Mouse (Mus musculus) midbrain, embryonic 12.5 days (tissue): ENCODE data around the gene Rpl41. TPM values are rescaled to one million over a fixed set of nuclear protein-coding genes. Genes with fewer than 3 reads are reported as not detected.
"Not testable (repeated sequence)": the region's sequence is repeated elsewhere in the genome, so short reads cannot be mapped to it uniquely, and the experiment has no call there.

Source experiments
- ATAC-seq: fragments of 200-750 bp; cut with Nextera tagmentation; 2 replicates; pipeline ENCODE4 v1.8.0; 2017; ENCODE audit warnings: low read depth, moderate TSS enrichment, moderate library complexity; ENCODE audit not compliant: low FRiP score
- H3K27ac ChIP-seq: fragments of 300-500 bp; sonication (generic); replicated peaks from 2 replicates; pipeline ENCODE4 v1.5.1; 2016; ENCODE audit warnings: mild to moderate bottlenecking
- H3K27me3 ChIP-seq: fragments of 300-500 bp; sonication (generic); 2 replicates; pipeline ENCODE4 v1.6.1; 2016; ENCODE audit warnings: mild to moderate bottlenecking
- H3K36me3 ChIP-seq: fragments of 300-500 bp; sonication (generic); 2 replicates; pipeline ENCODE4 v1.6.1; 2016
- H3K4me1 ChIP-seq: fragments of 300-500 bp; sonication (generic); 2 replicates; pipeline ENCODE4 v1.6.1; 2016
- H3K4me2 ChIP-seq: fragments of 300-500 bp; sonication (generic); replicated peaks from 2 replicates; pipeline ENCODE4 v1.6.1; 2016; ENCODE audit warnings: mild to moderate bottlenecking, moderate library complexity
- H3K4me3 ChIP-seq: fragments of 300-500 bp; sonication (generic); 2 replicates; pipeline ENCODE4 v1.5.1; 2016; ENCODE audit warnings: mild to moderate bottlenecking
- H3K9ac ChIP-seq: fragments of 300-500 bp; sonication (generic); replicated peaks from 2 replicates; pipeline ENCODE4 v1.6.1; 2016; ENCODE audit warnings: mild to moderate bottlenecking, moderate library complexity
- H3K9me3 ChIP-seq: fragments of 300-500 bp; sonication (generic); 2 replicates; pipeline ENCODE4 v1.6.1; 2016; ENCODE audit warnings: mild to moderate bottlenecking
- WGBS: fragments of 180-500 bp; shearing (Covaris S2); methylation state at CpG from one replicate; pipeline ENCODE4 v1.1.7; 2016; 5-methylcytosine and 5-hydroxymethylcytosine counted together
- polyA plus RNA-seq: library from polyadenylated mRNA; unstranded; fragments of >200 nt; fragmentation: Nextera tagmentation; extraction: Ambion mirVana; gene quantifications from 2 replicates; pipeline ENCODE4 v1.2.1, GENCODE M21; 2016

The Rpl41 gene
- polyA plus RNA-seq, 1 experiment from 2014 or later = 2,391 TPM

DNA sequence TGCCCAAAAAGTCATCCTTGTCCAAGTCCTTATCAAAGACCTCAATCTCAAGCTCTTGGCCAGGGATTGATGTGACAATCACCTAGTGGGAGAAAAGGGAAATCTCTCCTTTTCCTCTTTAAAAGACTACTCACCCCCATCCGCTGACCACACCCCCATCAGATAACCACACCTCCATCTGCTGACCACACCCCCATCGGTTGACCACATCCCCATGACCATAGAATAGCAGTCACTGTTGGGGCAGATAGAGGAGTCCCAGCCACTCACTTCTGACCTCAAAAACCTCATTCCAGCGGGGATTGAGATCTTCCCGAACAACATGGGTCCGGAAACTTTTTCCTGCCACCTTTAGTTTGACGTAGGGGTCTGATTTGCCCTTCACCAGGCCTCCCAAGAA, 32.4 kb downstream of the Rpl41 start:
- H3K4me3 ChIP-seq = no peak overlapping the region
- H3K4me2 ChIP-seq = no peak overlapping the region
- H3K36me3 ChIP-seq = peaks cover 6% of the 10 kb centered on the region; the same call in 1 of the 2 replicates
- H3K4me1 ChIP-seq = no peaks in the 10 kb centered on the region
- WGBS = 15% methylated on average over 6 of the region's 6 CpGs
- H3K27me3 ChIP-seq = peaks cover 42% of the 10 kb centered on the region
- H3K27ac ChIP-seq = no peak overlapping the region
- no peaks in the 10 kb centered on the region for H3K9me3 ChIP-seq
- ATAC-seq = no peak
- H3K9ac ChIP-seq = no peak overlapping the region

GRCm38 (mm10) chr10:128516029-128516428, 33.1 kb downstream of the Rpl41 start:
- Histone ChIP-seq H3K9ac (no peak overlapping the region), H3K4me2 (no peak overlapping the region), H3K4me1 (no peaks in the 10 kb centered on the region), H3K27ac (no peak overlapping the region), H3K27me3 (peaks cover 42% of the 10 kb centered on the region), H3K9me3 (no peaks in the 10 kb centered on the region), H3K4me3 (no peak overlapping the region), H3K36me3 (peaks cover 6% of the 10 kb centered on the region; the same call in 1 of the 2 replicates)
- no peak for ATAC-seq
- WGBS = 12% methylated on average over 20 of the region's 20 CpGs

GRCm38 (mm10) chr10:128515044-128515443, 34.1 kb downstream of the Rpl41 start:
- Histone ChIP-seq H3K4me2 (no peak overlapping the region), H3K27ac (no peak overlapping the region), H3K36me3 (peaks cover 13% of the 10 kb centered on the region), H3K4me3 (no peak overlapping the region), H3K9ac (no peak overlapping the region), H3K4me1 (no peaks in the 10 kb centered on the region), H3K9me3 (no peaks in the 10 kb centered on the region), H3K27me3 (peaks cover 42% of the 10 kb centered on the region)
- ATAC-seq = no peak
- 84% methylated on average over 4 of the region's 4 CpGs for WGBS

DNA sequence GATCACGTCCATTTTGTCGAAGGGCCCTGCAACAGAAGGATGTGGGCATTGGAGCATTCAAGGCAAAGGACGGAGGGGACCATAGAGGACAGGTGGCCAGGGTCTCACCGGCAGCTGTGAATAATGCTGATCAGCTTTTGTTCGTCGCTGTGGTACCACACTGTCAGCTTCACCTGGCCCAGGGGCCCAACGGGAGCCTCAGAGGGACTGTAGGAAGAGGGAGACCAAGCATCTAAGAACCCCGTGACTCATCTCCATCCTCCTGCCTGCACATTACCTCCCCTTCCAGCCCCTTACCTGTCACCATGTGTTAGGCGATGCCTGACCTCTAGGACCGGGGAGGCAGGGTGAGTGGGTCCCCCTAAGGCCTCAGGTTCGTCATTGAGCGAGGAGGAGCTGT, 37.3 kb downstream of the Rpl41 start:
- WGBS = 85% methylated on average over 12 of the region's 12 CpGs
- Histone ChIP-seq H3K9ac (no peak overlapping the region), H3K36me3 (peaks cover 15% of the 10 kb centered on the region; the same call in 1 of the 2 replicates), H3K27ac (no peak overlapping the region), H3K4me2 (no peak overlapping the region), H3K4me3 (no peak overlapping the region), H3K27me3 (peaks cover 19% of the 10 kb centered on the region), H3K9me3 (no peaks in the 10 kb centered on the region), H3K4me1 (no peaks in the 10 kb centered on the region)
- no peak for ATAC-seq

DNA sequence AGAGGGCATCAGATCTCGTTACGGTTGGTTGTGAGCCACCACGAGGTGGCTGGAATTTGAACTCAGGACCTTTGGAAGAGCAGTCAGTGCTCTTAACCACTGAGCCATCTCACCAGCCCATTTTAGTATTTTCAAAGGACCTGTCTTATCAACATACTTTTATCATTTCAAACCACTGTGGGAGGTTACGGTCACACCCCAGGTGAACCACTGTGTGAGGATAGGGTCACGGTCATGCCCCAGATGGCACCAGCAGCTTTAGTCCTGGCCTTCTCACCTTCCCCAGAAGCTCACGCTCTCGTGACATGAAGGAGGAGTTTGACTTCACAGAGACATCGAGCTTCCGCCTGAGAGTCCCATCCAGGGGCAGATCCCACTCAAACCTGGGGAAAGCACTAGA, 37.9 kb downstream of the Rpl41 start:
- Histone ChIP-seq H3K4me1 (no peaks in the 10 kb centered on the region), H3K36me3 (peaks cover 15% of the 10 kb centered on the region; the same call in 1 of the 2 replicates), H3K4me2 (no peak overlapping the region), H3K27ac (no peak overlapping the region), H3K27me3 (peaks cover 13% of the 10 kb centered on the region), H3K9me3 (no peaks in the 10 kb centered on the region), H3K9ac (no peak overlapping the region), H3K4me3 (no peak overlapping the region)
- no peak for ATAC-seq
- WGBS = 90% methylated on average over 9 of the region's 9 CpGs

GRCm38 (mm10) chr10:128510301-128510700, 38.8 kb downstream of the Rpl41 start:
- Histone ChIP-seq H3K4me3 (no peak overlapping the region), H3K36me3 (peaks cover 15% of the 10 kb centered on the region; the same call in 1 of the 2 replicates), H3K4me1 (no peaks in the 10 kb centered on the region), H3K4me2 (no peak overlapping the region), H3K9ac (no peak overlapping the region), H3K9me3 (0 out of 2 replicates have a peak, but pooled peaks cover 4% of the 10 kb centered on the region), H3K27ac (no peak overlapping the region), H3K27me3 (peaks cover 5% of the 10 kb centered on the region)
- no peak for ATAC-seq
- 86% methylated on average over 11 of the region's 11 CpGs for WGBS

DNA sequence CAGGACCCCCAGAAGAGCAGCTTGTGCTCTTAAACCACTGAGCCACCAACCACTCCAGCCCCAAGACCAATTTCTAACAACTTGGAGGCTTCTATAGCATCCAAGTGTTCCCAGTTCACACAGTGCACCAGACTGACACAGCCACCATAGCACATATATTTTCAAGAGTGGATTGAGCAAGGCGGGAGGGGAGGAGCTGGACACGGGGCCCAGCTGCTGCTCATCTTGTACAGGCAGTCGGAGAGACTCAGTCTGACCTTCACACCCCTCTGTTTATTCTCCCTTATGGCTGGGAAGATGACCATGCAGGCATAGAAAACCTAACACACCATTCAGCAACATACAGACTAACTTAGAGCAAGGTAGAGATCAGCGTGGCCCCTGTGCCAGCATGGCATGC, 39.3 kb downstream of the Rpl41 start:
- 88% methylated on average over 4 of the region's 4 CpGs for WGBS
- H3K27ac ChIP-seq = no peak overlapping the region

GRCm38 (mm10) chr10:128509203-128509602, 39.9 kb downstream of the Rpl41 start:
- 89% methylated on average over 9 of the region's 9 CpGs for WGBS
- peaks cover 12% of the 10 kb centered on the region; the same call in 1 of the 2 replicates for H3K36me3 ChIP-seq
- H3K27me3 ChIP-seq = no peaks in the 10 kb centered on the region
- no peak overlapping the region for H3K9ac ChIP-seq
- H3K27ac ChIP-seq = no peak overlapping the region
- H3K9me3 ChIP-seq = 0 out of 2 replicates have a peak, but pooled peaks cover 4% of the 10 kb centered on the region
- no peak for ATAC-seq
- no peak overlapping the region for H3K4me3 ChIP-seq
- H3K4me2 ChIP-seq = no peak overlapping the region
- no peaks in the 10 kb centered on the region for H3K4me1 ChIP-seq

More for the DNA sequence above, 39.3 kb downstream of the Rpl41 start:
- no peaks in the 10 kb centered on the region for H3K4me1 ChIP-seq
- no peak overlapping the region for H3K4me3 ChIP-seq
- 0 out of 2 replicates have a peak, but pooled peaks cover 4% of the 10 kb centered on the region for H3K9me3 ChIP-seq
- no peak for ATAC-seq
- H3K27me3 ChIP-seq = peaks cover under 1% of the 10 kb centered on the region; the same call in 1 of the 2 replicates
- no peak overlapping the region for H3K9ac ChIP-seq
- H3K4me2 ChIP-seq = no peak overlapping the region
- H3K36me3 ChIP-seq = peaks cover 12% of the 10 kb centered on the region; the same call in 1 of the 2 replicates

DNA sequence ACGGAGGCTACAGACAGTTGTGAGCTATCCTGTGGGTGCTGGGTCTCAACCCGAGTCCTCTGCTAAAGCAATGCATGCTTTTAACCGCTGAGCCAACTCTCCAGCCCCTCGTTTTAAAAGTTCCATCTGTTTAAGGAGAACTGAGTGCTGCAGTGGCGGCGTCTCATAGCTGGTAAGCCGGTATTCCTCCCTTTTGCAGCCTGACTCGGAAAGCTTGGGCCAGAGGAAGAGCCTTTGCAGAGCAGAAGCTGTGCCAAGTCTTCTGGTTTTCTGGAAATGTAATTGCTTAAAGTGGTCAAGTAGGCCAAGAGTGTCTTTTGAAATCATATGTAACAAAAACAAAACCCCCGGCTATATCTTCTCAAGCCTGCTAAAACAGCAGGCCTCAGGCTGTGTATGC, 40.8 kb downstream of the Rpl41 start:
- no peak overlapping the region for H3K4me2 ChIP-seq
- H3K9ac ChIP-seq = no peak overlapping the region
- H3K36me3 ChIP-seq = peaks cover 12% of the 10 kb centered on the region; the same call in 1 of the 2 replicates
- H3K4me3 ChIP-seq = no peak overlapping the region
- H3K4me1 ChIP-seq = no peaks in the 10 kb centered on the region
- ATAC-seq = no peak
- 0 out of 2 replicates have a peak, but pooled peaks cover 4% of the 10 kb centered on the region for H3K9me3 ChIP-seq
- no peaks in the 10 kb centered on the region for H3K27me3 ChIP-seq
- H3K27ac ChIP-seq = no peak overlapping the region
- WGBS = 84% methylated on average over 9 of the region's 9 CpGs

DNA sequence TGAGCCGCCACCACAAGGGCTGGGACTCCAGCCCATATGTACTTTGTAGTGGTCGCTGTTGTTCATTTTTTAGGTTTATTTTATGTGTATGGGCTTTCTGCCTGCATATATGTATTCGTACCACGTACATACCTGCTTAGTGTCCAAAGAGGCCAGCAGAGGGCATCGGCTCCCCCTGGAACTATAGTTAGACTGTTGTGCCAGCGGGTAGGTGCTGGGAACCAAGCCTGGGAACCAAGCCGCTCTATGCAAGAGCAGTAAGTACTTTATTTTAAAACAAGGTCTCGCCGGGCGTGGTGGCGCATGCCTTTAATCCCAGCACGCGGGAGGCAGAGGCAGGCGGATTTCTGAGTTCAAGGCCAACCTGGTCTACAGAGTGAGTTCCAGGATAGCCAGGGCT, 43.1 kb downstream of the Rpl41 start:
- no peak for ATAC-seq
- 93% methylated on average over 14 of the region's 14 CpGs for WGBS
- Histone ChIP-seq H3K27me3 (no peaks in the 10 kb centered on the region), H3K9me3 (0 out of 2 replicates have a peak, but pooled peaks cover 4% of the 10 kb centered on the region), H3K4me2 (no peak overlapping the region), H3K27ac (no peak overlapping the region), H3K9ac (no peak overlapping the region), H3K36me3 (peaks cover 12% of the 10 kb centered on the region; the same call in 1 of the 2 replicates), H3K4me3 (no peak overlapping the region), H3K4me1 (no peaks in the 10 kb centered on the region)

DNA sequence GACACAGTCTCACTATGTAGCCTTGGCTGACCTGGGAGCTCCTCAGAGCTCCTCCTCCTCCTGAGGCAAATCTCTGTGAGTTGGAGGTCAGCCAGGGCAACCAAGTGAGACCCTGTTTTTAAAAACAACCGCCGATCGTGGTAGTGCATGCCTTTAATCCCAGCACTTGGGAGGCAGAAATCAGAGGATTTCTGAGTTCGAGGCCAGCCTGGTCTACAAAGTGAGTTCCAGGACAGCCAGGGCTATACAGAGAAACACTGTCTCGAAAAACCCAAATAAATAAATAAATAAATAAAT, 43.8 kb downstream of the Rpl41 start:
- WGBS = 88% methylated on average over 5 of the region's 5 CpGs
- not testable (repeated sequence) for H3K27me3 ChIP-seq, H3K9me3 ChIP-seq, H3K27ac ChIP-seq, H3K4me2 ChIP-seq, H3K36me3 ChIP-seq, ATAC-seq, H3K9ac ChIP-seq, H3K4me3 ChIP-seq, H3K4me1 ChIP-seq

- Histone ChIP-seq H3K4me1 (no peaks in the 10 kb centered on the region), H3K27me3 (no peaks in the 10 kb centered on the region), H3K36me3 (0 out of 2 replicates have a peak, but pooled peaks cover 2% of the 10 kb centered on the region), H3K27ac (no peak overlapping the region), H3K9me3 (0 out of 2 replicates have a peak, but pooled peaks cover 4% of the 10 kb centered on the region), H3K4me3 (no peak overlapping the region), H3K9ac (no peak overlapping the region), H3K4me2 (no peak overlapping the region)
- WGBS = 87% methylated on average over 9 of the region's 9 CpGs
- ATAC-seq = no peak
Observed at GRCm38 (mm10) chr10:128504641-128505370, 44.3 kb downstream of the Rpl41 start.
